Mouse (Mus musculus): ENCODE measurements around the gene Msgn1. TPM values are rescaled to one million over a fixed set of nuclear protein-coding genes. Genes with fewer than 3 reads are reported as not detected.

The Msgn1 gene
- polyA plus RNA-seq, 1 experiment: not detected

DNA sequence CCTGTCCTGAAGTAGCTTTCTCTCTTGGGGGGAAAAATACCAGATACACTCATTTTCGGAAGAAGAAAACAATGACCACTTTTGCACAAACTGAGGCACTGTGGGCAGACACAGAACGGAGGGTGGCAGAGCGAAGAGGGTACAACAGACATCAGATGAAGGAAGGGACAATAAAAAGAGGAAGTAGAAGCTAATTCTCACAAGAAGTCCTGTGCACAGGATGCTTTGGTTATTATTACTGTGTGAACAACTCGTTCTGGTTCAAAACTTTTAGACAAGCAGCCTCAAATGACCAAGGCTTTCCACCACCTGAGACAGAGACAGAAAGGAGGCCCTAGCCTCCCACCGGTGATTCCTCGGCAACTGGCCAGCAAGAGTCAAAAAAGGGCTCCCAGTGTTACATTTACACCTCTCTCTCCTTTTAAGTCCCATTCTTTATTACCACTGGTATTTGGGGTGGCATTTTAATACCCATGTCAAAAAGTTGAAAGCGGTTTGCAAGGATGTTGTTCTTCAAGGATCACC is 9.0 kb upstream of the Msgn1 start:
- TF ChIP-seq CTCF (IDR thresholded peaks at IDR 0.05; ENCODE audit: borderline replicate concordance, extremely low read depth, insufficient read depth, insufficient read length): no peak
- no peak for TF ChIP-seq POLR2A (IDR thresholded peaks at IDR 0.05; ENCODE audit: borderline replicate concordance, extremely low read depth, insufficient read depth, insufficient read length, poor library complexity, severe bottlenecking)

DNA sequence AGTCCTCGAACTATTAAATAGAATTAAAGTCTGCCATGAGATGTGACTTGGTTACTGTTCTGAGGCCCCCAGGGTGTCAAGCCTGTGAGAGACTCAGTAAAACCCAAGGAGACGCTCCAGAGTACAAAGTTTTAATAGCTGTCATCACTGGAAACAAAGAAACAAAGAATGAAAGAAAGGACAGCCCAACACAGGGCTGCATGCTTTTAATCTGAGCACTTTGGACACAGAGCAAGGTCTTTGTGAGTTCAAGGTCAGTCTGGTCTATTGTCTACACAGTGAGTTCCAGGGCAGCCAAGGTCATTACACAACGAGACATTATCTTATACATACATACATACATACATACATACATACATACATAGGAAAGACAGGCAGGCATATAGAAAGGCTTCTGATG is 7.7 kb upstream of the Msgn1 start:
- TF ChIP-seq POLR2A (IDR thresholded peaks at IDR 0.05; ENCODE audit: borderline replicate concordance, extremely low read depth, insufficient read depth, insufficient read length, poor library complexity, severe bottlenecking) (no peak), CTCF (IDR thresholded peaks at IDR 0.05; ENCODE audit: borderline replicate concordance, extremely low read depth, insufficient read depth, insufficient read length) (no peak)

More for the DNA sequence above, 9.0 kb upstream of the Msgn1 start:
- DNase-seq (ENCODE audit: low read depth): no peak

DNA sequence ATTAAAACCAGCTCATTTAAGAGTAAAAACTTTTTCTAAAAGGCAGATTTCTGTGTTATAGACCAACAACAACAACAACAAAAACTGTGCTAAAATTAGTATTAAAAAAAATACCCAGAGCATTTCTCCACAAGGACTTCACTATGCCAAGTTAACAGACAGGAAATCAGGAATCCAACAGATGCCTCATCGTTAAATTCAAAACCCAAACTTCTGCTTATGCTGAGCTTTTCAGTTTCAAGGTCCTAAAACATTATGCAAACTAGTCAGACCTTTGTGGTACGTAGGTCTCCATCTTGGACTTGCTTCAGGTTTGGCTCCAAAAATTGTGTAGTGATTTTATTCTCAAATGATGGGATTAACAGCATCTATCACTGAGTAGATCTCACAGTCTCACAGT is 6.8 kb upstream of the Msgn1 start:
- no peak for TF ChIP-seq CTCF (IDR thresholded peaks at IDR 0.05; ENCODE audit: borderline replicate concordance, extremely low read depth, insufficient read depth, insufficient read length)
- TF ChIP-seq POLR2A (IDR thresholded peaks at IDR 0.05; ENCODE audit: borderline replicate concordance, extremely low read depth, insufficient read depth, insufficient read length, poor library complexity, severe bottlenecking): no peak
- no peak for DNase-seq (ENCODE audit: low read depth)

More for the DNA sequence above, 7.7 kb upstream of the Msgn1 start:
- DNase-seq (ENCODE audit: low read depth): no peak

DNA sequence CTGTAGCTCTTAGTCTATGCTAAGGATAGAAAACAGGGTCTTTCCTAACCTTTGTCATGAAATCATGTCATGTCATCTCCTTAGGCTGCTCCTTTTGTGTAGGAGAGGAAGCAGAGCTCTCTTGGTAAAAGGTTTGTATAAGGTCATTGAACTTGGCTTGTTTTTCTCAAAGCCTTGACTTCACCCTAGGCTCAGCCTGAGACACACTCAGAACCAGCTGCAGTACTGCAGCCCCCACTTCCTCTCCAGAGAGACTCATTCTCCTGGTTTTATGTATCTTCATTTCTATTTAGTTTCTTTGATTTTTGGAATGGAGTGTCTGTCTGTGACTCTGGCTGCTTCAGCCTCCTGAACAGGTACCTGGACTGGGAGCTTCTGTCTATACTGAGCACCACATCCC is 6.0 kb upstream of the Msgn1 start:
- DNase-seq (ENCODE audit: low read depth): no peak
- TF ChIP-seq POLR2A (IDR thresholded peaks at IDR 0.05; ENCODE audit: borderline replicate concordance, extremely low read depth, insufficient read depth, insufficient read length, poor library complexity, severe bottlenecking) (no peak), CTCF (IDR thresholded peaks at IDR 0.05; ENCODE audit: borderline replicate concordance, extremely low read depth, insufficient read depth, insufficient read length) (no peak)

DNA sequence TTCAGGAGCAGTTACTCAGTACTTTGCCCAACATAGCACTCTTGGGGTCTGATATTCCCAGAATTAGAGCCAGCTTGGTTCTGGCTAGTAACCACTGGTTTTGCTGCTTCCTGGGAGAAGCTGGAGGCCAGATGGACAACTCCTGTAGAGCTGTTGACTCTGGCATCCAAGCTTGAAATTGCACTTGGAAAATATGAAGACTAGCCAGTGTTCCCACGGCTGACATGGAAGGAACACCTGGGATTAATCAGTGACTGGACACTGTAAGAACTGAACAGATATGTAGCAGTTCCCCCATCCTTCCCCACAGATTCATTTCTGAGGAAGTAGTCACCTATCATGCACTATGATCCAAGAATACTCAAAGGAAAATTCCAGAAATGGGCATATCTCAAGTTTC is 4.1 kb upstream of the Msgn1 start:
- no peak for DNase-seq (ENCODE audit: low read depth)
- TF ChIP-seq POLR2A (IDR thresholded peaks at IDR 0.05; ENCODE audit: borderline replicate concordance, extremely low read depth, insufficient read depth, insufficient read length, poor library complexity, severe bottlenecking) (no peak), CTCF (IDR thresholded peaks at IDR 0.05; ENCODE audit: borderline replicate concordance, extremely low read depth, insufficient read depth, insufficient read length) (no peak)

DNA sequence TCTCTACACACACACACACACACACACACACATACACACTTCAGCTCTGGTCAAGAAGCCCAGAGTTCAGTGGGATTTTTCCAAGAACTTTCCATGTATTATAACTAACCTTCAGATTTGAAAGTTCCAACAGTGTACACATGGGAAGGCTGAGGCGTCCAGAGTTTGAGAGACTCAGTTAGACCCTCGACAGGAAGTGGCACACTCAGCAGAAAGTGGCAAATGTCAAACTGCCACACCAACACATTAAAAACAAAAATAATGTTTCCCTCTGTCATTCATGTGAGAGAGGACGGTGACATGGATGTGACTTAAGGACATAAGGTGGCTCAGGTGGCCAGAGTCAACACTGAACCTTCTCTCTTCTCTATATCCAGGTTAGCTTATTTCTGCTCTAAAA is 1.6 kb upstream of the Msgn1 start:
- no peak for DNase-seq (ENCODE audit: low read depth)
- TF ChIP-seq CTCF (IDR thresholded peaks at IDR 0.05; ENCODE audit: borderline replicate concordance, extremely low read depth, insufficient read depth, insufficient read length): no peak
- TF ChIP-seq POLR2A (IDR thresholded peaks at IDR 0.05; ENCODE audit: borderline replicate concordance, extremely low read depth, insufficient read depth, insufficient read length, poor library complexity, severe bottlenecking): no peak

DNA sequence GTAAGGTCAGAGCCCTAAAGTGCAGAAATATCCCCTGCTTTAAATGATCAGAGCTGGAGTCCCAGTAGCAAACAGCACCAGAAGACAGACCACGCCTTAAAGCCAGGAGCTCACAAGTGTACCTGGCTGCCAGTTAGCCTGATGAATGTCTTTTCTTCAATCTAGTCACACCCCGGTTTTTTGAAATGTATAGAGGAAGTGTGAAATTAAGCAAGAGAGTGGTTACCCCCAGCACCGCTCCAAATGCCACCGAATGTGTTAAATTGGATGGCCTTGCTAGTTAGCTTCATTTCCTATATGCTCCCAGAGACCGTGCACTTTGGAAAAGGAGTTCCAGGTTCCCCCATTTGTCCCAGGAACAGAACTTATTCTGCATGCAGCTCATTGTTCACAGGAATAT is 864 bp upstream of the Msgn1 start:
- no peak for TF ChIP-seq POLR2A (IDR thresholded peaks at IDR 0.05; ENCODE audit: borderline replicate concordance, extremely low read depth, insufficient read depth, insufficient read length, poor library complexity, severe bottlenecking)
- TF ChIP-seq CTCF (IDR thresholded peaks at IDR 0.05; ENCODE audit: borderline replicate concordance, extremely low read depth, insufficient read depth, insufficient read length): no peak
- DNase-seq (ENCODE audit: low read depth): no peak

DNA sequence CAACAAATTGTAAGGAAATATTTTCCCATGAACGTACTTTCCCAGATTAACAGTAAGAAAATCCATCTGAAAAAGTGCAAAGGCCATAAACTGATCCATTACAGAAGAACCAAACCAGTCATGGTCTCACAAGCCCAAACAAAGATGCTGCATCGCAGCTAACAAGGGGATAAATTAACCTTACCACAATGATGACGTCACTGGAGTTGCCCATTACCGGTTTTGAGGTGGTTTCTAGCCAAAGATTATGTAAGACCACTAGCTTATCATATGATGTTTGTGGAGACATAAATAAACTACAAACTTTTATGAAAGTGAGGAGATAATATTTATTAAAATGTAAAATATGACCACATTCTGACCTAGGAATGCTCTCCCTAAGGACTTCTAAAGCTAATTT is 2.5 kb downstream of the Msgn1 start:
- no peak for DNase-seq (ENCODE audit: low read depth)
- no peak for TF ChIP-seq POLR2A (IDR thresholded peaks at IDR 0.05; ENCODE audit: borderline replicate concordance, extremely low read depth, insufficient read depth, insufficient read length, poor library complexity, severe bottlenecking)
- TF ChIP-seq CTCF (IDR thresholded peaks at IDR 0.05; ENCODE audit: borderline replicate concordance, extremely low read depth, insufficient read depth, insufficient read length): no peak

DNA sequence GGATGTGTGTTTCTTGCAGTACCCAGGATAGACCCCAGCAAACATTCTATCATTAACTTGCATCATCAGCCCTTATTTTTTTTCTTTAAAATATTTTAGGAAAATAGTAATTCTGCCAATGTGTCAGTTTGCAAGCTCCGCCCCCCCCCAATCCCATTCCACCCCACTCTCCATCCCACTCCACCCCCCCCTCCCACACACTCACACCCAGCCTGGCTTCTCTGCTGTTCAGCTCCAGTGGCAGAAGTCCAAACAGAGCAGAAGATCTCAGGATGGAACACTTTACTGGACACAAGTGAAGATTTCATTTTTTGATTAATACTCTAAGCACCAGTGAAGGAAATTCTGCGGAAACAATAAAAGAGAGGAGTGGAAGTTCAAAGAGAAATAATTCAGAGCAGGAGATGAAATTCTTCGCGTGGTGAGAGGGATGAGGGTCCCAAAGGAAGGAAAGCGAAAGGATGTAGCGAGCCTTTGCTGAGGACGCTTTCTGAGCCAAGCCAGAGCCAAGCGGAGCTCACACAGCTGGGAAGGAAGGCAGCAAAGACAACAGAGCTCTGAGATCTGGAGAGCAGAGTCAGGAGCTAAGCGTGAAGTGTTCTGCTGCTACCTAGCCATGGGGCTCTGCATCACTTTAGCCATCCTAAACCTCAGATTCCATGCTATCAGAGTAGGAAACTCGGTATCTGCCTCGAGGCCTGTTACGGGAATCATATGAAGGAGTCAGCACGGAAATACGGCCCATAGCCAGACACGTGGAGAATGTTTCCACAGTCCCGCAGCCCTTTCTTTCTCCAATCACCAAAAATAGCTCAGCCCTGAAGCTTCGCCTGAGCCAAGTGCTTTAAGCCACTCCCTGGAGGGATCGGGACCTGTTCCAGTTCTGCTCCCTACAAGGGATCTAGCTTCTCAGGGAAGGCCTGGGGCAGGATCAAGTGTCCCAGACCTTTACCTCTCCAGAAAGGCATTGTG is 4.8 kb downstream of the Msgn1 start:
- TF ChIP-seq CTCF (IDR thresholded peaks at IDR 0.05; ENCODE audit: borderline replicate concordance, extremely low read depth, insufficient read depth, insufficient read length) (no peak), POLR2A (IDR thresholded peaks at IDR 0.05; ENCODE audit: borderline replicate concordance, extremely low read depth, insufficient read depth, insufficient read length, poor library complexity, severe bottlenecking) (no peak)
- no peak for DNase-seq (ENCODE audit: low read depth)

DNA sequence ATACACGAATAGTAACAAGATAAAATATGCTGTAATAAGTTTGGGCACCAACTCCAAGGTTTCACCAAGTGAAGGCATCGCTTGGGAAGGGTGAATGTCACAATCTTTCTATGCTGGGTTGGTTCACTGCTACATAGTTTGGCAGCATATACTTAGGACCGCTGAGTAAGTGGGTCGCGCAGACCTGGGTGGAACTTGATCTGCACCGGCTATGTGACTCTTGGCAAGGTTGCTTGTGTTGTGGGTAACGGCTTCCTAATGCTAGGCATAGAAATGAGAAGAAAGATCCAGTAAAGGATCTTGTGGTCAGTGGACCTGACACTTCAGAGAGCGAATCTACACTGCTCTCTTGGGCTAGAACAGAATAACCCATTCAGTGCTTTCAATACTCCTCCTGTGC is 6.3 kb downstream of the Msgn1 start:
- TF ChIP-seq POLR2A (IDR thresholded peaks at IDR 0.05; ENCODE audit: borderline replicate concordance, extremely low read depth, insufficient read depth, insufficient read length, poor library complexity, severe bottlenecking): no peak
- no peak for TF ChIP-seq CTCF (IDR thresholded peaks at IDR 0.05; ENCODE audit: borderline replicate concordance, extremely low read depth, insufficient read depth, insufficient read length)
- no peak for DNase-seq (ENCODE audit: low read depth)

DNA sequence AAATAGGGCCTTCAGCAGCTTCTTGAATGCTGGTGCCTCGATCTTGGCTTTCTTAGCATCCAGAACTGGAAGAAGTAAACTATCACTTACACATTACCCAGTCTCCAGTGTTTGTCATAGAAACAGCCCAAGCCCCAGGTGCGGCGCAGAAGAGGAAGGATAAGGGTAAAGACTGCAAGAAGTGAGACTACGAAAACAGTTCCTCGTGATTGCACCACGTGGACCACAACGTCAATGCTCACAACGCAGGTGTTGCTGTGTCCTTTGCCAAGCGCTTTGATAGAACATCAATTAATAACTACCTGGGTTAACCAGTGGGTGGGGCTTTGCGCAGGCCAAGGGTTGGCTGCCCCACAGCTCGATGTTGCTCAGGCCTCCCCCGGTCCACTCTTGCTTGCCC is 8.1 kb downstream of the Msgn1 start:
- no peak for TF ChIP-seq CTCF (IDR thresholded peaks at IDR 0.05; ENCODE audit: borderline replicate concordance, extremely low read depth, insufficient read depth, insufficient read length)
- TF ChIP-seq POLR2A (IDR thresholded peaks at IDR 0.05; ENCODE audit: borderline replicate concordance, extremely low read depth, insufficient read depth, insufficient read length, poor library complexity, severe bottlenecking): no peak
- DNase-seq (ENCODE audit: low read depth): no peak

DNA sequence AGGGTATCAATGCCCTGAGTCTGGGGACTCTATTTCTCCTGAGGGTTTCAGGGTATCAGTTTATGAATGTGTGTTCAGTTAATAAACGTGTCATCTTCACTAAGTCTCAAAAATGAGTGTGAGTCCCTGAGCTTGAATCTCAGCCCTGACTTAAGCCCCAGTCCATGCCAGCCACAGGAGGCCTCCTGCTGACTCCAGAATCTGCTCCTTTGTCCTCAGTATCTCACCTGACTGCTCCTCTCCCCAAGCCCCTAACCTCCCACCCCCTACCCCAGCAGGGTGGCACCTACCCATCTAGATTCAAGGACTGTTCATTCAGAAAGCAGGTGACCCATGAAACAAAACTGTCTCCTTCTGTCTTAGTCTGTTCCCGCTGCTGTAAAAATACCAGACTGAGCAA is 10.2 kb downstream of the Msgn1 start:
- no peak for DNase-seq (ENCODE audit: low read depth)

More for the DNA sequence above, 10.2 kb downstream of the Msgn1 start:
- TF ChIP-seq CTCF (IDR thresholded peaks at IDR 0.05; ENCODE audit: borderline replicate concordance, extremely low read depth, insufficient read depth, insufficient read length) (no peak), POLR2A (IDR thresholded peaks at IDR 0.05; ENCODE audit: borderline replicate concordance, extremely low read depth, insufficient read depth, insufficient read length, poor library complexity, severe bottlenecking) (no peak)

Data from brain, embryonic 14.5 days (tissue).